Mouse (Mus musculus) embryo, embryonic 10 days (tissue): ENCODE measurements around the gene Rgl2.

Experiments used
- DNase-seq: peaks from one replicate; pipeline ENCODE4 v3.0.0-alpha.2; 2015; ENCODE audit warnings: low spot score

The Rgl2 gene

DNA sequence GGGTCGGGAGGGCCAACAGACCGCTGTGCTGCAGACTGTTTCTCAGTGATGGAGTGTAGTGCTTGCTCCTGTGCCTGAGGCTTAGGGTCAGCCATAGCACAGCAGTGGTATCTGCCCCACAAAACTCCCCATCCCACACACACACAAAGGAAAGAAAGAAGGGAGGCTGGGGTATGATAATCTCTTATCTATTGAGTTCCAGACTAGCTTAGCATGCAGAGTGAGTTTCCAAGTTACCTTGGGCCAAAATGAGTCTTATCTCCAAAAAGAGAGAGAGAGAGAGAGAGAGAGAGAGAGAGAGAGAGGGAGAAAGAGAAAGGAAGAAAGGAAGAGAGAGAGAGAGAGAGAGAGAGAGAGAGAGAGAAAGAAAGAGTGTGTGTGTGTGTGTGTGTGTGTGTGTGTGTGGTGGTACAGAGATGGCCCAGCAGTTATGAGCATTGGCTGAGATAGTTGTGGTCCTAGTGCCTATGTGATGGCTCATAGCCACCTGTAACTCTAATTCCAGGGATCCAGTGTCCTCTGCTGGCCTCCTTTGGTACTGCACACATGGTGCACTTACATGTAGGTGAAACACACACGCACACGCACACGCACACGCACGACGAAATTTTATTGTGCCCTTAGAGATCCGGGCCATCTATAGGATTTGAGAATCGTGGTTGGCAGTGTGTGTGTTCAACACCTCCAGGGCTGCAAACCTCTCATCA is 4.6 kb upstream of the Rgl2 start:
- DNase-seq: no peak

- DNase-seq: no peak
These were observed 3.8 kb upstream of the Rgl2 start for GRCm38 (mm10) chr17:33925406-33926116.

- DNase-seq: no peak
These were observed 3.0 kb upstream of the Rgl2 start for GRCm38 (mm10) chr17:33926207-33926932.

GRCm38 (mm10) chr17:33928251-33928947 is 944 bp upstream of the Rgl2 start:
- no peak for DNase-seq

DNA sequence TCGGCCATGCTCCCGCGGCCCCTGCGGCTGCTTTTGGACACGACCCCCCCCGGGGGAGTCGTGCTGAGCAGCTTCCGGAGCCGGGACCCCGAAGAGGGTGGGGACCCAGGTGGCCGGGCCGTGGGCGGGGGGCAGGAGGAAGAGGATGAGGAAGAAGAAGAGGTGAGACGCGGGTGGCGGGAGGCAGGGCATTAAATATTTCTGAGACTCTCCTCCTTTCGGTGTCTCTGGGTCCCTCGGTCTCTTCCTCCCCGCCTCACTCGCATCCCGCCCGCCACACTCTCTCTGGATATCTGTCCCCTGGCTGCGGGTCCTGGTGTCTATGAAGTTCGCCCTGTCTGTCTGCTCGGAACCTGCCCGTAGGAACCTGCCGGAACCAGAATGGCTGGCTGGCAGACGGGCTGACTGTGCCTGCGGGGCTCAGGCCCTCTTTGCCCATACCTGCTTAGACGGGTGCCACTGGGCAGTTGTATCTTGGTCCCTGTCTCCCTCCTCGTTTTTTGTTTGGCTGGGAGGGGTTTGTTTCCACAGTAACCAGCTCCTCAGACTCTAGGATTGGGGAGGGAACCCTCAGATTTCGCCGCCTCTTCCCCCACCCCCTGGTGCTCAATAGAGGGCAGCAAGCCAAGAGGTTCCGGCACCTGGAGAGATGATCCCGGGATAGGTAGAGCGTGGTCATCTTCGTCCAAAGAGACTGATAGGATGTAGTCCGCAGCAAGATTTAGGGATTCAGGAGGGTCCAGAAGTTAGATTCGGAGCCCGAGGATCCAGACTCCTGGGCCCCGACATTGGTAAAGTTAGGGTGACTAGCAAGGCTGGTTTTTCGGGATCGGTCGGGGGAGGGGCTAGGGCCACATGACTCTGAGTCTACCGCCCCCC is 1.2 kb downstream of the Rgl2 start:
- no peak for DNase-seq

- DNase-seq: no peak
These were observed 2.0 kb downstream of the Rgl2 start for GRCm38 (mm10) chr17:33931159-33931866.

DNA sequence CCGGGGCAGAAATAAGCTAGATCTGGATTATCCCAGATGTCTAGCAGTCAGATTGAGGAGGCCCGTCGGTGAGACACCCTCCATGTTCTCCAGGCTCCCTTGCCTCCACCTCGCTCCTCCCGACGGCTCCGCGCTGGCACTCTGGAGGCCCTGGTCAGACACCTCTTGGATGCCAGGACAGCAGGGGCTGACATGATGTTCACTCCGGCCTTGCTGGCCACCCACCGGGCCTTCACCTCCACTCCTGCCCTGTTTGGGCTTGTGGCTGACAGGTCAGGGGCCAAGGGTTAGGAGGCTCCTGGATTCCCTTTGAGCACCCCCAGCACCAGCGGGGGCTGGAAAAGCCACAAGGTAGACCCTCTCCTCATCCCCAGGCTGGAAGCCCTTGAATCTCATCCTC is 2.6 kb downstream of the Rgl2 start:
- DNase-seq: no peak

- no peak for DNase-seq
These were observed 3.1 kb downstream of the Rgl2 start for GRCm38 (mm10) chr17:33932448-33932847.

DNA sequence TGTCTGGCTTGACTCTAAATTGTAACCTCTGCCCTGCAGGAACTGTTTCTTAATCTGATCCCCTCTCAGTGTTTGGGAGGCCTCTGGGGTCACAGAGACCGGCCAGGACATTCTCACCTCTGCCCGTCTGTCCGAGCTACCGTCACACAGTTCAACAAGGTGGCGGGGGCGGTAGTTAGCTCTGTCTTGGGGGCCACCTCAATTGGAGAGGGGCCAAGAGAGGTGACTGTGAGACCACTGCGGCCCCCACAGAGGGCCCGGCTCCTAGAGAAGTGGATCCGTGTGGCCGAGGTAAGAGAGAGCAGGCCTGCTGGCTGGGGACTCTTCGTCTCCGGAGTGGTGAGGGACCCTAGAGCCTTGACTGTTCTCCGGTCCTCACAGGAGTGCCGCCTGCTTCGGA is 3.6 kb downstream of the Rgl2 start:
- no peak for DNase-seq

GRCm38 (mm10) chr17:33935422-33936055 is 6.2 kb downstream of the Rgl2 start:
- no peak for DNase-seq

GRCm38 (mm10) chr17:33936993-33937392 is 7.7 kb downstream of the Rgl2 start:
- no peak for DNase-seq

- DNase-seq: no peak
These were observed 9.4 kb downstream of the Rgl2 start for GRCm38 (mm10) chr17:33938783-33939182.

- DNase-seq: peak; percentile 89
These were observed 11.0 kb downstream of the Rgl2 start, which contains the start of the genes Pfdn6 and Wdr46 for GRCm38 (mm10) chr17:33940206-33940805. Gene Pfdn6 (minus strand): TSS chr17:33940343. Gene Wdr46 (plus strand): TSS chr17:33940660.

GRCm38 (mm10) chr17:33940981-33941380 is 11.6 kb downstream of the Rgl2 start:
- no peak for DNase-seq

GRCm38 (mm10) chr17:33941381-33941780 is 12.0 kb downstream of the Rgl2 start:
- no peak for DNase-seq

GRCm38 (mm10) chr17:33943454-33943853 is 14.1 kb downstream of the Rgl2 start:
- no peak for DNase-seq

- no peak for DNase-seq
These were observed 18.2 kb downstream of the Rgl2 start for GRCm38 (mm10) chr17:33947430-33948089.

- no peak for DNase-seq
These were observed 19.0 kb downstream of the Rgl2 start for GRCm38 (mm10) chr17:33948090-33948904.
